Mouse (Mus musculus): ENCODE results near the gene Akap8l. TPM values are rescaled to one million over a fixed set of nuclear protein-coding genes. Genes with fewer than 3 reads are reported as not detected.

Gene Akap8l
- total and polyA plus RNA-seq, 3 experiments = 50.3 to 55.1 (median 51.2) TPM

DNA sequence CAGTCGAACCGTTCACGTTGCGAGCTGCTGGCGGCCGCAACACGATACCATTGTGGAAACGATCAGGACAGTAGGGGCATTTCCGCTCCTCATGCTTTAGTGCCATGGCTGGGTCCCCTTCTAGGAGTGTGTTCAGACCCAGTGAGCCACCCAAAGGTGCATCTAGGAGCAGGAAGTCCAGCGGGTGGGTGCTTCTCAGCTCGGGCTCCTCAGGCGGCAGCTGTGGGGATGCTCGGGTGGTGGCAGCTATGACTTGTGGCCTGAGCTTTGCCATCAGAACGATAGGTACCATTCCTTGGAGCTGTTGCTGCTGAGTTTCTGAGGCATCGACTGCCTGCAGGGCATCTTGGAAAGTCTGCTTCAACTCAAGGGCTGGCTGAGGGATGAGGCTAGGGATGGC, 26.1 kb upstream of the Akap8l start:
- 84% methylated on average over 15 of the region's 15 CpGs for WGBS
- Histone ChIP-seq H3K4me3 (no peak overlapping the region), H3K36me3 (ENCODE audit: control insufficient read depth, insufficient read depth, low read length) (no peaks in the 10 kb centered on the region), H3K4me1 (ENCODE audit: control insufficient read depth, insufficient read depth, low read length) (peaks cover 2% of the 10 kb centered on the region; the same call in 1 of the 2 replicates), H3K79me2 (replicated peaks; ENCODE audit: control insufficient read depth, insufficient read depth, low read length) (no peaks in the 10 kb centered on the region), H3K9ac (ENCODE audit: low read depth, low read length) (no peak overlapping the region), H3K27ac (no peak overlapping the region), H3K27me3 (ENCODE audit: control insufficient read depth, insufficient read depth, low read length) (no peaks in the 10 kb centered on the region)
- no peak for TF ChIP-seq CTCF (IDR thresholded peaks at IDR 0.05)
- intact Hi-C loops (cut with DNase I) = no loop called here
- DNase-seq = no peak

DNA sequence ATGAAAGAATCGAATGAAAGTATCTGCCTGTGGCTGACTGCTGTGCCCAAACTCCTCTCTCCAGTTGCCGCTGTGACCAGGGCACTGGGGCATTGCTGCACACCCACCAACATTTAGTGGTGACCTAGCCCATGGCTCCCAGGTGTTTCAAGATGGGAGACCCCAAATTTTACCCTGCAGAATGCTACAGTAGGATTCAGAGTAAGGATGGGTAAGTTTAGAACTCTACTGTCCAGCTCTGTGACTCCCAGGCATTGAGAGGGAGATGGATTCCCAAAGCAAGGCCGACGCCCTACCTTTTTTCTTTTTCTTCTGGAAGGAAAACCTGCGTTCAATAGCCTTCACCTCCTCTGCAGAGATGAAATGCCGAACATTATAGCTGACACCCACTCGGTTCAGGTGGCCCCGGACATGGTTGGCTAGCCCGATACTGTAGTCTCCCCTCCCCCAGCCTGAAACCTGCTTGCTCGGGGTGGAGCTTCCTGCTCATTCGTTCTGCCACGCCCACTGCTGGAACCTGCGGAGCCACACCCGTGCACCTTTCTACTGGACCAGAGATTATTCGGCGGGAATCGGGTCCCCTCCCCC, 18.7 kb upstream of the Akap8l start:
- 41% methylated on average over 12 of the region's 17 CpGs for WGBS
- no peak overlapping the region for H3K9ac ChIP-seq (ENCODE audit: low read depth, low read length)
- no peak for DNase-seq
- intact Hi-C loops (cut with DNase I) = loop anchor here (1.0 kb wide), 1 partner anchor 9 kb away; no protein-coding TSS in a partner anchor
- H3K4me1 ChIP-seq (ENCODE audit: control insufficient read depth, insufficient read depth, low read length) = peaks cover 1% of the 10 kb centered on the region; the same call in 1 of the 2 replicates
- H3K36me3 ChIP-seq (ENCODE audit: control insufficient read depth, insufficient read depth, low read length) = no peaks in the 10 kb centered on the region
- H3K79me2 ChIP-seq (replicated peaks; ENCODE audit: control insufficient read depth, insufficient read depth, low read length) = no peaks in the 10 kb centered on the region
- H3K27ac ChIP-seq = no peak overlapping the region
- no peak for TF ChIP-seq CTCF (IDR thresholded peaks at IDR 0.05)
- TF ChIP-seq POLR2A (IDR thresholded peaks at IDR 0.05; ENCODE audit: insufficient read depth, low read depth, low read length) = no peak
- no peak for TF ChIP-seq EP300 (IDR thresholded peaks at IDR 0.05; ENCODE audit: insufficient read depth, low read depth, low read length)
- no peaks in the 10 kb centered on the region for H3K27me3 ChIP-seq (ENCODE audit: control insufficient read depth, insufficient read depth, low read length)
- no peak overlapping the region for H3K4me3 ChIP-seq

DNA sequence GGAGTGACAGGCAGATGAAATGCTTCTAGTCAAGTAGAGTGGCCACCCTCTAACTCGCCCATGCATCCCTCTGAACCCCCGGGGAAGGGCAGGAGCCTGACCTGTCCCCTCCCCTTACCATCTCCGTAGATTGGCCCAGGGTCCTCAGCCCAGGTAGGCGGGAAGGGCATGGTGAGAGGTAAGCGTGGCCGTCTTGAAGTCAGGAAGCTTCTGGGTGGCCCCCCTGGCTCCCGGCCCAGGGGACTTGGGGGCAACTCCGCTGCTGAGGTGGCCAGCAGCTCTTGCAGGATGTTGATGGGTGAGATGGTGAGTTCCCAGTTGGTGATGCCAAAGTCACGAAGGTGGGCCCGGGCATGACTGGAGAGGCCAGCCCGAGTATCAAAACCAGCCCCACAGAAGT, 17.3 kb upstream of the Akap8l start:
- DNase-seq = no peak

DNA sequence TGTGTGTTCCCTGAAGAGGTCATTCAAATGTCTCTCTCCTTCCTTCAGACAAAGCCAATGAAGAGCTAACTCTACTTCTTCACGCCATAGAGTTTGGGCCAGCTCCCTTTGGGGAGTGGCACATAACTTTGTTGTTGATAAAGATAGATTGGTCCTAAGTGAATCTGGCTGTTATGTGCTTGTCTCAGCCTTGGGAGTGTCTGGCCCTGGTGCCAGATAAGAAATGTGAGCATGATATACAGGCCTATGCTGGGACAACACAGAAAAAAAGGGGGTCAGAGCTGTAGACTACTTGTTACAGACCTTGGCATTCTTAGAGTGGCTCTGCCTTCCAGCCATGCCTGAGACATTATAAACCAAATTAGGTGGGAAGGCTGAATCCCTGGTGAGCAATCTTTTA, 14.9 kb upstream of the Akap8l start:
- H3K4me1 ChIP-seq (ENCODE audit: control insufficient read depth, insufficient read depth, low read length) = peaks cover 7% of the 10 kb centered on the region
- no peaks in the 10 kb centered on the region for H3K27me3 ChIP-seq (ENCODE audit: control insufficient read depth, insufficient read depth, low read length)
- H3K4me3 ChIP-seq = no peak overlapping the region
- no peak overlapping the region for H3K27ac ChIP-seq
- TF ChIP-seq POLR2A (IDR thresholded peaks at IDR 0.05; ENCODE audit: insufficient read depth, low read depth, low read length) (no peak), EP300 (IDR thresholded peaks at IDR 0.05; ENCODE audit: insufficient read depth, low read depth, low read length) (no peak), CTCF (IDR thresholded peaks at IDR 0.05) (no peak)
- H3K79me2 ChIP-seq (replicated peaks; ENCODE audit: control insufficient read depth, insufficient read depth, low read length) = peaks cover 4% of the 10 kb centered on the region; the same call in 1 of the 2 replicates
- WGBS = 53% methylated on average over 1 of the region's 1 CpGs
- no peak overlapping the region for H3K9ac ChIP-seq (ENCODE audit: low read depth, low read length)
- no peak for DNase-seq
- intact Hi-C loops (cut with DNase I) = loop anchor here (2.0 kb wide), 1 partner anchor 22 kb away; no protein-coding TSS in a partner anchor
- no peaks in the 10 kb centered on the region; the same call in 1 of the 2 replicates for H3K36me3 ChIP-seq (ENCODE audit: control insufficient read depth, insufficient read depth, low read length)

More for the DNA sequence above, 17.3 kb upstream of the Akap8l start:
- no peak for TF ChIP-seq EP300 (IDR thresholded peaks at IDR 0.05; ENCODE audit: insufficient read depth, low read depth, low read length)
- TF ChIP-seq POLR2A (IDR thresholded peaks at IDR 0.05; ENCODE audit: insufficient read depth, low read depth, low read length) = no peak
- no peak for TF ChIP-seq CTCF (IDR thresholded peaks at IDR 0.05)
- Histone ChIP-seq H3K27me3 (ENCODE audit: control insufficient read depth, insufficient read depth, low read length) (no peaks in the 10 kb centered on the region), H3K9ac (ENCODE audit: low read depth, low read length) (no peak overlapping the region), H3K27ac (no peak overlapping the region), H3K36me3 (ENCODE audit: control insufficient read depth, insufficient read depth, low read length) (no peaks in the 10 kb centered on the region), H3K79me2 (replicated peaks; ENCODE audit: control insufficient read depth, insufficient read depth, low read length) (0 out of 2 replicates have a peak, but pooled peaks cover 2% of the 10 kb centered on the region), H3K4me3 (no peak overlapping the region), H3K4me1 (ENCODE audit: control insufficient read depth, insufficient read depth, low read length) (peaks cover 6% of the 10 kb centered on the region)
- intact Hi-C loops (cut with DNase I) = loop anchor here (1.0 kb wide), 1 partner anchor 11 kb away; no protein-coding TSS in a partner anchor
- WGBS = 91% methylated on average over 11 of the region's 11 CpGs

DNA sequence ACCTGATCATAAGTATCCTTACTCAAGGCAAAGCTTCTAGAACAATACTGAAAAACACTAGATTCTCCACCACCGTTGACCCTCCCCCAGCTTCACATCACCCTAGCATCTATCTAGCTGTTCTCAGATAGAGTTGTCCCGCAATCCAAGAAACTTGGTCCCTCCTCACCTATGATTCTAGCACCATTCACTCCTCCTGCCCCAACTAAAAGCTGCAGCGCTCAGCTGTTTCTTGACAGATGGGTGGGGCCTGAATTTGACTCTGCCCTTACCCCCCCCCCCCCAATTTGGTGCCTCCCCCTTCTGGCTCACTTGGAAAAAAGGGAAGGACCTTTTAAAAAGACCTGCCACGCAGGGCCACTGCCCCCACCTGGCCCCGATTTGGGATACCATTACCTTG, 14.4 kb upstream of the Akap8l start:
- Histone ChIP-seq H3K4me1 (ENCODE audit: control insufficient read depth, insufficient read depth, low read length) (peaks cover 7% of the 10 kb centered on the region), H3K4me3 (peak overlapping the region; percentile 88), H3K27me3 (ENCODE audit: control insufficient read depth, insufficient read depth, low read length) (no peaks in the 10 kb centered on the region), H3K9ac (ENCODE audit: low read depth, low read length) (no peak overlapping the region), H3K27ac (peak overlapping the region; percentile 72), H3K79me2 (replicated peaks; ENCODE audit: control insufficient read depth, insufficient read depth, low read length) (peaks cover 4% of the 10 kb centered on the region; the same call in 1 of the 2 replicates), H3K36me3 (ENCODE audit: control insufficient read depth, insufficient read depth, low read length) (no peaks in the 10 kb centered on the region; the same call in 1 of the 2 replicates)
- intact Hi-C loops (cut with DNase I) = loop anchor here (2.0 kb wide), 1 partner anchor 22 kb away; no protein-coding TSS in a partner anchor
- no peak for TF ChIP-seq CTCF (IDR thresholded peaks at IDR 0.05)
- no peak for TF ChIP-seq EP300 (IDR thresholded peaks at IDR 0.05; ENCODE audit: insufficient read depth, low read depth, low read length)
- TF ChIP-seq POLR2A (IDR thresholded peaks at IDR 0.05; ENCODE audit: insufficient read depth, low read depth, low read length) = no peak
- WGBS = 43% methylated on average over 5 of the region's 5 CpGs
- no peak for DNase-seq

DNA sequence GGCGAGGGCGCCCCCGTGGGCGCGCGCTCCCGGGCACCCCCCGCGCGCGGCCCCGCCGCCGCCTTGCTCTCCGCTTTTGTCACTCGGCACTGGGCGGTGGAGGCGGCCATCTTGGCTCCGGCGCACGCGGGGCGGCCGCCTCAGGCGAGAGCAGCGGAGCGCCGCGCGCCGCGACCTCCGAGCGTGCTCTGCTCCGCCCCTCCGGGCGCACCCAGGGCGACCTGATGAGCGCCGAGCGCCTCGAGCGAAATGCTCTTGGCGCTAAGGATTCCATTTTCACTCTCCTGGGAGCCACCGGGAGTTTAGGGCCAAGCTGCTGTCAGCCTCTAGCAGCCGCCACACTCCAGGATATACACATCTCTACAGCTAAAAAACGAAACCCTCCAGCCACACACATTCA, 13.9 kb upstream of the Akap8l start:
- peak; percentile 93 to 96 for DNase-seq
- Histone ChIP-seq H3K27ac (peak overlapping the region; percentile 72), H3K9ac (ENCODE audit: low read depth, low read length) (peak overlapping the region; percentile 83), H3K27me3 (ENCODE audit: control insufficient read depth, insufficient read depth, low read length) (no peaks in the 10 kb centered on the region), H3K36me3 (ENCODE audit: control insufficient read depth, insufficient read depth, low read length) (no peaks in the 10 kb centered on the region; the same call in 1 of the 2 replicates), H3K4me3 (peak overlapping the region; percentile 88), H3K79me2 (replicated peaks; ENCODE audit: control insufficient read depth, insufficient read depth, low read length) (peaks cover 4% of the 10 kb centered on the region; the same call in 1 of the 2 replicates), H3K4me1 (ENCODE audit: control insufficient read depth, insufficient read depth, low read length) (peaks cover 7% of the 10 kb centered on the region)
- TF ChIP-seq EP300 (IDR thresholded peaks at IDR 0.05; ENCODE audit: insufficient read depth, low read depth, low read length) (0 out of 2 replicates have a peak, but pooled peaks have one; percentile 39), CTCF (IDR thresholded peaks at IDR 0.05) (peak; percentile 53), POLR2A (IDR thresholded peaks at IDR 0.05; ENCODE audit: insufficient read depth, low read depth, low read length) (peak; percentile 30; the same call in 1 of the 2 replicates)
- intact Hi-C loops (cut with DNase I) = loop anchor here (2.0 kb wide), 1 partner anchor 22 kb away; no protein-coding TSS in a partner anchor
- WGBS = 1% methylated on average over 47 of the region's 47 CpGs

Data from heart, adult 2 months (tissue).